Mouse (Mus musculus) cerebellum, adult 2 months (tissue): ENCODE data around the gene Arv1.

ENCODE experiments used
- CTCF ChIP-seq: fragments of 200-500 bp; IDR thresholded peaks from 2 replicates; pipeline ENCODE4 v1.5.1; 2011; ENCODE audit warnings: low read depth, mild to moderate bottlenecking, control low read depth, low read length, moderate library complexity, borderline replicate concordance; ENCODE audit not compliant: insufficient read depth
- POLR2A ChIP-seq: fragments of 200-500 bp; IDR thresholded peaks from 2 replicates; pipeline ENCODE4 v1.6.1; 2011; ENCODE audit warnings: low read length, control low read depth, borderline replicate concordance; ENCODE audit not compliant: insufficient read depth

DNA sequence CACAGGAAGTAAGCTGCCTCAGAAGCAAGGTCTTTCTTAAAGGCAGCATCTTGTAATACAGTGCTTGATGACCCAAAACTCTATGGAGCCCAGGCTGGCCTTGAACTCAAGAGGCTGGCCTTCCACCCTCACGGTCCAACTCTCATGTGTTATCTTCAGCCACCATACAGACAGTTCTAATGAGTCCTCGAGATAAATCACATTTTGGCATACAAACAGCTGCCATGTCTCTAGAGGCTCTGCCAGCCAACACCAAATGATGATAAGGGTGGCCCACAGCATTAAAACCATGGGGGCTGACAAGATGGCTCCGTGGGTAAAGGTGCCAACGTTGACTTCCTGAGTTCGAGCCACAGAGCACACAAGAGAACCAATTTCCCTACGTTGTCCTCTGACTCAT lies 8.7 kb upstream of the Arv1 start:
- TF ChIP-seq CTCF = no peak
- TF ChIP-seq POLR2A = no peak
